Mouse (Mus musculus): ENCODE measurements around the gene Mob3c. TPM values are rescaled to one million over a fixed set of nuclear protein-coding genes. Genes with fewer than 3 reads are reported as not detected.
A peak's percentile ranks its signal among the peaks of the same experiment; 100 is the strongest.

The Mob3c gene
- total RNA-seq (2015) (2.3 and 3.9 TPM in 2 replicates), total RNA-seq (2017) (4.4 and 7.2 TPM in 2 replicates)

GRCm38 (mm10) chr4:115827888-115828571 is at the start of gene Mob3c:
Mob3c (plus strand) TSS chr4:115828092.
- ATAC-seq (replicated peaks; ENCODE audit: poor library complexity), result peak; percentile 74

- ATAC-seq (replicated peaks; ENCODE audit: poor library complexity), result no peak
Observed at GRCm38 (mm10) chr4:115780269-115780668, 47.6 kb upstream of the Mob3c start.

DNA sequence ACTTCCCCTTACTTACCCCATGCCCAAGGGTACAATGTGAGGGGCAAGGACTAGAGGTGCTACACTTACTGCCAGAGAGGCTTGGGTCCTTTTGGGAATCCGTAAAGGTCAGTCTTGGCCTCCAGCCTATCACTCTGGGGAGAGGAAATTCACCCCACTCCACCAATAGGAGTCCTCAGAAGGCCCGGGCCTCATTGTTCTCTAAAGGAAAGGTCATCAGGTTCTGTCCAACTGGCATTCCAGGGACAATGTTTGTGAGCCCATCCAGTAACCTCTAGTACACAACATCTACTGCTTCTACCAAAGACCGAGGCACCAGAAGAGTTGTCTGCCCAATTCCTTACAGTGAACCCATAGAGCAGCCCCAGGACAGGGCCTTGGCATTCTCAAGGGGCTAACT is 47.0 kb upstream of the Mob3c start, which contains the start of gene Tex38:
TSS of gene Tex38 (minus strand) at position 101 of the 400 bp plus-strand sequence.
- ATAC-seq (replicated peaks; ENCODE audit: poor library complexity), result no peak

DNA sequence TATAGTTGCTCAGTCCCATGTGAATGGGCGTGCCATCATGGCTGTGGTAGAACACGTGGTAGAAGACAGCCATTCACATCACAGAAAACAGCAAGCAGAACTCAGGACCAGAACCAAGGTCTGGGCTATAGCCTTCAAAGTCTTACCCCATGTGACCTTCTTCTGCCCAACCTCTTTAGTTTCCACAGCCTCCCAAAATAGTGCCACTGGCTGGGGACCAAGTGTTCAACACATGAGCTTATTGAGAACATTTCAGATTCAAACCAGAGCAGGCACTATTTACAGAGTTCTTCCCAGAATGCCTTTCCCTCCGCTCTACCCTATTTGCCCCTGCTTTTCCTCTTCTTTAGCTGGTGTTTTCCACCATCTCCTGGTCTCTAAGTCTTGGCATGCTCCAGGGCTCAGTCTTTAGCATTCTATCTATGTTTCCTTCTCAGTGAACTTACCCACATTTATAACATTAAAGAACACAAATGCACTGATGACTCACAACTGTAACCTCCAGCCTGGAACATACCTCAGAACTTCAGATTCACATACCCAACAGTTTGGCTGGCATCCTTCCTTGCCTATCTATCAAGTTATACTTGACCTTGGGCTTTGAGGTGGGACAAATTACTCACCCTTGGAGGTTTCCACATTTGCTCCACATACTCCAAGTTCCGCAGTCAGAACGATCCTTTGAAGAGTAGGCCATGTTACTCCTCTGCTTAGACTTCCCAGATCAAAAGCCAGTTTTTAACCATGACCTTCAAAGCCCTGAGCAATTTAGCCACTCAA is 45.7 kb upstream of the Mob3c start:
- no peak for ATAC-seq (replicated peaks; ENCODE audit: poor library complexity)

GRCm38 (mm10) chr4:115784769-115785510 is 43.0 kb upstream of the Mob3c start, which contains the start of gene Atpaf1:
Atpaf1 (plus strand) TSS chr4:115784812.
- peak; percentile 85 for ATAC-seq (replicated peaks; ENCODE audit: poor library complexity)

- peak; percentile 41 for ATAC-seq (replicated peaks; ENCODE audit: poor library complexity)
Observed at GRCm38 (mm10) chr4:115785511-115786034, 42.3 kb upstream of the Mob3c start.

GRCm38 (mm10) chr4:115790864-115791263 is 37.0 kb upstream of the Mob3c start:
- no peak for ATAC-seq (replicated peaks; ENCODE audit: poor library complexity)

DNA sequence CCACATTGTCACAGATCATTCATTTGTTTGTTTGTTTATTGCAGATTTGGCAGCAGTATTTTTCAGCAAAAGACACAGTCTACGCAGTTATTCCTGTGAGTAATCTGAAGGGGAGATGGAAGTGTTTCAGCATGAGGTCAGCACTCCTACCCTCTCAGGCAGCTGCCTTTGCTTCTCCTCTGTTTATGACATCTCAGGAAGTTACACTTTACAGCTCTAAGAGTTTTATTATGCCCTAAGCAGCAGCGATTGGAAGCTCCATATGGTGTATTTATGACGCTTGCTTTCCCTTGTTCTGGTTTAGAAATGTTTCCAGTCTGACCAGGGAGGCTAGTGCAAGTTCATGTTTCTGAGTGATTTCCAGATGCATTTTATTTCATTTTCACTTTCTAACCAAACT is 32.5 kb upstream of the Mob3c start:
- ATAC-seq (replicated peaks; ENCODE audit: poor library complexity), result no peak

DNA sequence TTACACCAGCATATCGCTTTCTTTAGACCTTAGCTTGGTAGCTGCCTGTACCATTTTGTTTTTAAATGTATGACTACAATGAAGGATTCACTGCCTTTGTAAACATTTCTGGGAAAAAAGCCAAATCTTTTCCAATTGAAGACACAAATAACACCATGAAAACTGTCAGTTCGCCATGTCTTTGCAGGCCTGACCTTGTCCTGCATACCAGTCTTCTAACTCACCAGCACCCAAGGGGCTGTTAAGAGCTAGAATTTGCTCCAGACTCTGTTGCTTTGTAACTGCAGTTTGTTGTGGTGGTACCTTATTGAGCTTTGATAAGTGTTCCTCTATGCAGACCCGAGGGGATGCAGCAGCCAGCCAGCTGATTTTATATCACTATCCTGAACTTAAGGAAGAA is 27.9 kb upstream of the Mob3c start:
- ATAC-seq (replicated peaks; ENCODE audit: poor library complexity), result no peak

DNA sequence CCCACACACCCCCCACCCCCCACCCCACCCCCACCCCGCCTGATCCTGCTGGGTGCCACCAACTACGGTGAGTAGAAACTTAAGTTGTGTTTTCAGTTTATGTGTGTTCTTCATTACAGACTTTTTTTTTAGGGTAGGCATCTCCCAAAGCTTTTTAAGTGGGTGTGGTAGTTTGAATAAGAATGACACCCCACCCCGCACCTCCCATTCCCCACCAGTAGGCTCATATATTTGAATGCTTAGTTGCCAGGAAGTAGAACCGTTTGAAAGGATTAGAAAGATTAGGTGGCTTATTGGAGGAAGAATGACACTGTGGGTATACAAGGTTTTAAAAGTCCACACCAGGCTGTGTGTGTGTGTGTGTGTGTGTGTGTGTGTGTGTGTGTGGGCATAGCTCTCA is 15.6 kb upstream of the Mob3c start:
- no peak for ATAC-seq (replicated peaks; ENCODE audit: poor library complexity)

DNA sequence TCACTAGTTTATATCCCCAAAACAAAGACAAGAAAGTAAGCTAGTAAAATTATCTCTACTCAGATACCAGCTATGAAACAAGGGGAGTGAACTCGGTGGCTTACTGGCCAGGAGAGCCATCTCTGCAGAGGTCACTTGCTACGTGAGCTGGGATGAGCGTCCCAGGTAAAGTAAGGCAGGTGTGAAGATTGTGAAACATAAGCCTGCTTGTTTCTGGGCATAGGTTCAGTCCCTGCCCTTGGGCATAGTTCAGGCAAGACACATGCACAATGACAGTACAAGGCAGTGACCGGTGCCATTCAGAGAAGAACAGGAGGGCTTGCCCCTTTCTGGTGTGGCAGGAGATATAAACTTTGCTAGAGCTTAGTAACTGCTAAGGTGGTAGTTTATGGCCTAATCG is 12.3 kb upstream of the Mob3c start:
- no peak for ATAC-seq (replicated peaks; ENCODE audit: poor library complexity)

GRCm38 (mm10) chr4:115820199-115820598 is 7.7 kb upstream of the Mob3c start:
- ATAC-seq (replicated peaks; ENCODE audit: poor library complexity), result no peak

DNA sequence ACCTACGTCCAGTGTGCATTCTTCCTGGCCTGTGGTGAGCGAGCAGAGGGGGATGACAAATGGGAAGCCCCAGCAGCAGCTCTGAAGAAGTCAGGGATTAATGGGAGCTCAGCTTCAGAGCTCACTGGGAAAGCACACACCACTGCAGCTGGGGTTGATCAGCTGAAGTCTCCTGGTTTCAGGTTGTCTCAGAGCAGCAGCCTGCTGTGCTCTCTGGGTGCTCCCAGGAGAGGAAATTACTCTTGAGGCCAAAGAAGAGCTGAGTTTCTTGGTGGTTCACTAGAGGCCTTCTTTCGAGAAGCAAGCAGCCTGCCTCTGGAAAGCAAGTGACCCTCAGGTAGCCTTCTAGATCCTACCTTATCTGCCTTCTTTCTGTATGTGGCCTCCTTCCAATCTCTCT is 6.9 kb upstream of the Mob3c start:
- no peak for ATAC-seq (replicated peaks; ENCODE audit: poor library complexity)

GRCm38 (mm10) chr4:115821431-115821830 is 6.5 kb upstream of the Mob3c start:
- no peak for ATAC-seq (replicated peaks; ENCODE audit: poor library complexity)

DNA sequence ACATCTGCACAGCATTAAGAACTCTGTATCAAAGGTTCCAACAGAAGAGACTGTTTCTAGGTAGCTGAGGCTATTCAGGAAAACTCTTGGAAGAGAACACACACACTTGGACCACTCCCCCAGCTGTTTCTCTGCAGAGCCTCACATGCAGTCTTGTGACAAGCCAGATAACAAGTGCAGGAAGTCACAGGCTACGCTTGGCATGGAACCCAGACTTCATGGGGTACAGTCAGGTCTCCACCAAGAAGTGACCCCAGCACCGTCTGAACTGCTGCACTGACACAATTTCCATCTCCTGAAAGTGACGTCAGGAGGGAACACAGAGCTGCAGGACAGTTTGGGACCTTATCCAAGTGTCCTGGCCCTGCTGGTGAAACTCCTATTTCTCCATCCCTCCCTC is 6.0 kb upstream of the Mob3c start:
- ATAC-seq (replicated peaks; ENCODE audit: poor library complexity), result peak; percentile 24

- no peak for ATAC-seq (replicated peaks; ENCODE audit: poor library complexity)
Observed at GRCm38 (mm10) chr4:115824178-115824577, 3.7 kb upstream of the Mob3c start.

DNA sequence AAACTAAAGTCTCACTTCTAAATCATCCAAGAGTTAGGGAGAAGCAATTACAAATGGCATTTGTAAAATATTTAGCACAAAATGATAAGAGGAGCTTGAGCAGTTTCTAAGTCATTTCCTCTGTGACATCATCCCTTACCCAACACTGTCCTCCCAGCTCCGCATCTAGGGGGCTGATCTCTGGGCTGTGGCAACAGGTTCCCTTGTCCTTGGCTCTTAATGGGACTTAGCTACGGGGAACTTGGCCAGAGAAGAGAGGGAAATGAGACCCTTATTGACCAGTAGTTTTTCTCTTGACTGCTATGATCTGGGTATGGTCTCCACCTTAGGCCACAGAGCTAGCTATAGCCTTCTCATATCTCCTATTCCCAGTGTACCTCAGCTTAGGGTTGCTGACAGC is 2.6 kb upstream of the Mob3c start:
- peak; percentile 47 for ATAC-seq (replicated peaks; ENCODE audit: poor library complexity)

- ATAC-seq (replicated peaks; ENCODE audit: poor library complexity), result no peak
Observed at GRCm38 (mm10) chr4:115827066-115827465, 826 bp upstream of the Mob3c start.

- peak; percentile 4; the same call in 1 of the 2 replicates for ATAC-seq (replicated peaks; ENCODE audit: poor library complexity)
Observed at GRCm38 (mm10) chr4:115827535-115827887, 381 bp upstream of the Mob3c start.

GRCm38 (mm10) chr4:115828572-115828902 is 645 bp downstream of the Mob3c start:
- ATAC-seq (replicated peaks; ENCODE audit: poor library complexity), result no peak

DNA sequence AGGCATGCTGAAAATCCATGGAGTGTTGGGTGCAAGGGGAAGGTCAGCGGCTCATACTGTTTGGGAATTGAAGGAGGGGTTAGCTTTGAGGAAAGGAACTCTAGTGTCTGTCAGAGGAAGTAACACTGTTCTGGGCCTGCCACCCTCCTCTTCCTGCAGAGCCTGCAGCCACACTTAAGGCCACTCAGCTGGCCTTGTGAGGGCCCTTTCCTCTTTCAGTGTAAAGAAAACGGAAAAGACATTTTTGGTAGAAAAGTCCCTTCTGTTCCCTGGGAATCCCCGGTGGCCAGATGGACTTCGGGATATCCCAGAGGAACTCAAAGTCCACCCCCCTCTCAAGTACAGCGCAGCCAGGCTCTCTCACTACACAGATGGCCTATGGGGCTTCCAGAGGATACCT is 2.6 kb downstream of the Mob3c start:
- ATAC-seq (replicated peaks; ENCODE audit: poor library complexity), result no peak
